Mouse (Mus musculus): ENCODE measurements at regions not wholly inside any gene's neighbourhood (a gene's known extent, or its start where the extent isn't known, plus 50 kb on each side); places are given as distances from the start of the nearest gene placed in this dataset.

- Histone ChIP-seq H3K36me3 (replicated peaks) (no peaks in the 10 kb centered on the region), H3K4me3 (no peak overlapping the region), H3K27ac (no peak overlapping the region), H3K9me3 (no peaks in the 10 kb centered on the region), H3K27me3 (ENCODE audit: poor library complexity, severe bottlenecking) (no peaks in the 10 kb centered on the region), H3K4me1 (peaks cover 5% of the 10 kb centered on the region; the same call in 1 of the 2 replicates)
- WGBS, result 90% methylated on average over 11 of the region's 11 CpGs
- no peak for DNase-seq (ENCODE audit: extremely low spot score, low spot score)
Observed at GRCm38 (mm10) chr10:9014810-9015505, 129.1 kb upstream of the Sash1 start.

DNA sequence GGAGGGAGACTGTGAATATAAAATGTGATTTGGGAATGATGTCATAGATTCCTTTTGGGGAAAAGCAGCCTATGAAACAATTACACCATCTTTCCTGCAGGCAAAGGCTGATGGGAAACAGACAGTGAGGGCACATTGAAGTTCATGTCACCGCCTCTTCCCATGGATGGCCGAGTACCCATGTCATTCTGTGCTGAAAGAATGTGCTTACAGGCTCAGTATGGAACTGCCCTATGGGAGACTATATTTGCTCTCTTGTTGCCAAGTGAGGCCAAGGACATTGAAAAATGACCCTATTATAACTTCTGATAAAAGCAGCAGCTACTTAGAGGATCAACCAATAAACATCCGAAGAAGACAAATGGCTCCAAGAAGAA lies 127.7 kb upstream of the Sash1 start:
- H3K36me3 ChIP-seq (replicated peaks), result no peaks in the 10 kb centered on the region
- H3K4me3 ChIP-seq, result no peak overlapping the region
- H3K4me1 ChIP-seq, result peaks cover 5% of the 10 kb centered on the region; the same call in 1 of the 2 replicates
- 74% methylated on average over 3 of the region's 3 CpGs for WGBS
- no peaks in the 10 kb centered on the region for H3K27me3 ChIP-seq (ENCODE audit: poor library complexity, severe bottlenecking)
- no peak for DNase-seq (ENCODE audit: extremely low spot score, low spot score)
- no peaks in the 10 kb centered on the region for H3K9me3 ChIP-seq
- no peak overlapping the region for H3K27ac ChIP-seq

DNA sequence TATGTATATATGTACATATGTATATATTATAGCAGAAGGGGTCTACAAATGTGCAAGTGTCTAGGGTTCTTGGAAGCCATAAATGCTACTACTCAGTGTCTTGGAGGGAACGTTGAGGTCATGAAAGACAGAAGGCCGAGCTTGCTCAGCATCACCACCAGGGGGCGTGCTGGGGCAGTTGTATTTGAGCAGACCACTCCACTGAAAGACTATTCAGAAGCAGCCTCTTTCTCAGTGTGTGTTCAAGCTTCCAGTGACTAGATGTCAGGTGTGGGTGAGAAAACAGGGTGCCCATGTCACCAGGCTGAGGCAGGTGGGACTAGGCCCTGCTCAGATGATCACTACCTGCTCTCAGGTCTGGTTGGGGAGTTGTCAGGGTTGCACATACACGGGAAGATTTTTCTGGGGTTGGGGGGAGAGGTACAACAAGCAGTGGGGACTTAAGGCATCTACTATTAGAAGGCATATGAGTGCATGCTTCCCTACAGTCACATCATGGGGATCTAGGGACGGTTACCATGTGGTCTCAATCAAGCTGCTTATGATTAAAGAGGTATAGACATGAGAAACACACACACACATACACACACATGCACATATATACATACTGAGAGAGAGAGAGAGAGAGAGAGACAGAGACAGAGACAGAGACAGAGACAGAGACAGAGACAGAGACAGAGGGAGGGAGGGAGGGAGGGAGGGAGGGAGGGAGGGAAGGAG lies 127.1 kb upstream of the Sash1 start:
- no peaks in the 10 kb centered on the region for H3K27me3 ChIP-seq (ENCODE audit: poor library complexity, severe bottlenecking)
- H3K9me3 ChIP-seq, result no peaks in the 10 kb centered on the region
- peaks cover 5% of the 10 kb centered on the region; the same call in 1 of the 2 replicates for H3K4me1 ChIP-seq
- H3K27ac ChIP-seq, result no peak overlapping the region
- H3K4me3 ChIP-seq, result no peak overlapping the region
- no peaks in the 10 kb centered on the region for H3K36me3 ChIP-seq (replicated peaks)
- WGBS, result 40% methylated on average over 5 of the region's 5 CpGs
- DNase-seq (ENCODE audit: extremely low spot score, low spot score), result peak; percentile 72

DNA sequence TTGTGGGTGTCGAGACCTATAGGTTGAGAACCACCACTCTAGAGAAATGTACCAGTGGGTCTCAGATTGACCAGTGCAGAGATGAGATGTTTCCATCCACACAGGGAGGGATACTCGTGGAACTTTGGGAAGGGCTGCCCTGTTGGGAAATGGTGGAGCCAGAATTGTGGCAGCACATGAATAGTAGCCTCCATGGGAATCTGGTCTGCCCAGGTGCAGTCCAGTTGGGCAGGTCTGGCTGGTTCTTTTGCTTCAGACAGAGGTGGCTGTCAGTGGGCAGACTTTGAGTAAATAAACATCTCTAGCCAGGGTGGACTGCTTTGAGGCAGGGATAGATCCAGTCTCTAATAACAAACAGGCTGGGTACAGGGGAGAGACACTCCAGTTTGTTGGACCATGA lies 126.0 kb upstream of the Sash1 start:
- no peak overlapping the region for H3K27ac ChIP-seq
- 84% methylated on average over 2 of the region's 2 CpGs for WGBS
- no peak overlapping the region for H3K4me3 ChIP-seq
- H3K27me3 ChIP-seq (ENCODE audit: poor library complexity, severe bottlenecking), result no peaks in the 10 kb centered on the region
- no peaks in the 10 kb centered on the region for H3K9me3 ChIP-seq
- peaks cover 5% of the 10 kb centered on the region; the same call in 1 of the 2 replicates for H3K4me1 ChIP-seq
- no peaks in the 10 kb centered on the region for H3K36me3 ChIP-seq (replicated peaks)
- no peak for DNase-seq (ENCODE audit: extremely low spot score, low spot score)

- H3K4me3 ChIP-seq, result no peak overlapping the region
- no peaks in the 10 kb centered on the region for H3K9me3 ChIP-seq
- no peak for DNase-seq (ENCODE audit: extremely low spot score, low spot score)
Observed at GRCm38 (mm10) chr10:9010191-9010590, 124.3 kb upstream of the Sash1 start.

DNA sequence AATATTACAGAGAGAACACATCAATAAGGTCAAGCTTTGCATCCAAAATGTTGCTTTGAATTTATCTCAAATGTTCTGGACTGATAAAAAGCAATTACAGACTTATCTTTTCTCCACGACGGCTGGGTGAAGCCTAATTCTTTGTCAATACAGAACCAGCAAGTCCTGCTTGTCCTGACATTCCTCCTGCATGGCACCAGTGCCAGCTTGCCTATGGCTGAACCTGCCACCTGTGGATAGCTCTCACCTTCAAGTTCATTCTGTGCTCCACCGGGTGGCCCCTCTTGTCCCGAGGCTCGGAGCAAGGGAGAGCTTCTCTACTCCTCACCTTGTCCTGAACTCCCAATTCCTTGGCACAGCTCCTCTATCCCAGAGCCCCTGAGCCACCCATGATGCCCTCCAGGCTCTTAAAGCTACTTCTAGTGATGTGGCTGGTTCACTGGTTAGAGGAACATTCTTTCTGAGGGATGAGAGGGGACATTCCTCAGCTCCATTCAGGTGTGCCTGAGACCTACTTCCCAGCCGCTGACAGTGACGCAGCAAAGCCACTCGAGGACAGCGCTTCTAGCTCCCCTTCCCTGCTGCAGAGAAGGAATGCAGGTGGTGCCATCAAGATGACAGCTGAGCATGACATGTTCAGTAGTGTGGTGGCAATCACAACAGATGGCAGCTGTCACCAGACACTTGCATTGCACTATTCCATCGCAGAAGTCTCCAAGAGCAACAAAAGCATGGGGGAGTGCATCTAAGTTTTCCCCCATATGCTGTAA lies 119.5 kb upstream of the Sash1 start:
- DNase-seq (ENCODE audit: extremely low spot score, low spot score), result no peak
- Histone ChIP-seq H3K4me3 (no peak overlapping the region), H3K27ac (no peak overlapping the region), H3K36me3 (replicated peaks) (no peaks in the 10 kb centered on the region), H3K27me3 (ENCODE audit: poor library complexity, severe bottlenecking) (no peaks in the 10 kb centered on the region), H3K9me3 (no peaks in the 10 kb centered on the region), H3K4me1 (no peaks in the 10 kb centered on the region)
- WGBS, result 75% methylated on average over 10 of the region's 10 CpGs

More at GRCm38 (mm10) chr10:9010191-9010590, 124.3 kb upstream of the Sash1 start:
- Histone ChIP-seq H3K36me3 (replicated peaks) (no peaks in the 10 kb centered on the region), H3K27ac (no peak overlapping the region), H3K27me3 (ENCODE audit: poor library complexity, severe bottlenecking) (no peaks in the 10 kb centered on the region), H3K4me1 (peaks cover 5% of the 10 kb centered on the region; the same call in 1 of the 2 replicates)
- WGBS, result 94% methylated on average over 13 of the region's 13 CpGs

GRCm38 (mm10) chr10:9002261-9002660 lies 116.4 kb upstream of the Sash1 start:
- Histone ChIP-seq H3K4me1 (no peaks in the 10 kb centered on the region), H3K9me3 (no peaks in the 10 kb centered on the region), H3K27ac (no peak overlapping the region), H3K27me3 (ENCODE audit: poor library complexity, severe bottlenecking) (no peaks in the 10 kb centered on the region), H3K4me3 (no peak overlapping the region), H3K36me3 (replicated peaks) (no peaks in the 10 kb centered on the region)
- no peak for DNase-seq (ENCODE audit: extremely low spot score, low spot score)
- WGBS, result 89% methylated on average over 5 of the region's 5 CpGs

GRCm38 (mm10) chr10:8998758-8999398 lies 113.0 kb upstream of the Sash1 start:
- 58% methylated on average over 5 of the region's 5 CpGs for WGBS
- Histone ChIP-seq H3K9me3 (no peaks in the 10 kb centered on the region), H3K27ac (no peak overlapping the region), H3K4me1 (no peaks in the 10 kb centered on the region), H3K4me3 (no peak overlapping the region), H3K27me3 (ENCODE audit: poor library complexity, severe bottlenecking) (peaks cover 3% of the 10 kb centered on the region; the same call in 1 of the 2 replicates), H3K36me3 (replicated peaks) (no peaks in the 10 kb centered on the region)
- no peak for DNase-seq (ENCODE audit: extremely low spot score, low spot score)

- H3K4me3 ChIP-seq, result no peak overlapping the region
- no peaks in the 10 kb centered on the region for H3K9me3 ChIP-seq
- no peak overlapping the region for H3K27ac ChIP-seq
- H3K36me3 ChIP-seq (replicated peaks), result no peaks in the 10 kb centered on the region
- 87% methylated on average over 2 of the region's 2 CpGs for WGBS
- no peaks in the 10 kb centered on the region for H3K4me1 ChIP-seq
- DNase-seq (ENCODE audit: extremely low spot score, low spot score), result no peak
- peaks cover 3% of the 10 kb centered on the region; the same call in 1 of the 2 replicates for H3K27me3 ChIP-seq (ENCODE audit: poor library complexity, severe bottlenecking)
Observed at GRCm38 (mm10) chr10:8998356-8998755, 112.5 kb upstream of the Sash1 start.

DNA sequence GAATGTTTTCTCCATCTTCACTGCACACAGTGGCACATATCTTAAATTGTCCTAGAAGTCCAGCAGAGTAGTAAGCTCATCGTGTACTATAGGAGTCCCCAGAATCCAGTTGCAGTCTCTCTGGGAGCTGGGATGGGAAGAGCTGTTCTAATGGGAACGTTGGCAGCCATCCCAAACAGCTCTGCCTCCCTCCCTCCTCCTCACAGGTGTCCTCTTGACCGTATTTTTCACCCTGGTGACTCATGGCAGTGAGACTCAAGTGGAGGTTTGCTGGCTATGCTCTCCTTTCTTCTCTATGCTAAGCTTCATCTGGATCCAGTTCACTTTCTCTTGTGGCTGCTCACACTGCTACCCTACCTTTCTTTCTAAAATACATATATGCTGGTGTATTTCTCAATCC lies 109.2 kb upstream of the Sash1 start:
- no peaks in the 10 kb centered on the region for H3K9me3 ChIP-seq
- H3K36me3 ChIP-seq (replicated peaks), result no peaks in the 10 kb centered on the region
- no peak for DNase-seq (ENCODE audit: extremely low spot score, low spot score)
- no peak overlapping the region for H3K4me3 ChIP-seq
- WGBS, result 79% methylated on average over 3 of the region's 3 CpGs
- peaks cover 3% of the 10 kb centered on the region; the same call in 1 of the 2 replicates for H3K27me3 ChIP-seq (ENCODE audit: poor library complexity, severe bottlenecking)
- H3K27ac ChIP-seq, result no peak overlapping the region
- H3K4me1 ChIP-seq, result peaks cover 13% of the 10 kb centered on the region

DNA sequence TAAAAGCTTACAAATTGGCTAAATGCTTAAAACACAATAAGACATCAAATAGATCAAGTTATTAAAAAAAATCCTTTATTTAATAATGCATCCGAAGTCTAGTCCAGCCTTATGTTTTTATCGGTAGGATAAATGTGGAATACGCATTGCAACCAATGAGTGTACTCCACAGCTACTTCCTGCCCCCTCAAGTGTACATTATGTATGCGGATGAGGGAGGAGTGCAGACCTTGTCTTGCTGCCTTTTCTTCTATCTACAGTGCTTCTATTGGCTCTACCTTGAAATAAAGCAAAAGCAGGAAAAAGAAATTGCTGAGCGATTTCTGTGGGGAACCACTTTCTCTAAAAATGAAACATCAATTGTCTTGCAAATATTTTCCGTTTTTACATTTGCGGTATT lies 100.5 kb upstream of the Sash1 start:
- DNase-seq (ENCODE audit: extremely low spot score, low spot score), result no peak
- 92% methylated on average over 7 of the region's 7 CpGs for WGBS
- H3K4me1 ChIP-seq, result peaks cover 1% of the 10 kb centered on the region
- no peaks in the 10 kb centered on the region for H3K36me3 ChIP-seq (replicated peaks)
- H3K4me3 ChIP-seq, result no peak overlapping the region
- H3K27ac ChIP-seq, result no peak overlapping the region
- no peaks in the 10 kb centered on the region for H3K9me3 ChIP-seq
- no peaks in the 10 kb centered on the region for H3K27me3 ChIP-seq (ENCODE audit: poor library complexity, severe bottlenecking)

DNA sequence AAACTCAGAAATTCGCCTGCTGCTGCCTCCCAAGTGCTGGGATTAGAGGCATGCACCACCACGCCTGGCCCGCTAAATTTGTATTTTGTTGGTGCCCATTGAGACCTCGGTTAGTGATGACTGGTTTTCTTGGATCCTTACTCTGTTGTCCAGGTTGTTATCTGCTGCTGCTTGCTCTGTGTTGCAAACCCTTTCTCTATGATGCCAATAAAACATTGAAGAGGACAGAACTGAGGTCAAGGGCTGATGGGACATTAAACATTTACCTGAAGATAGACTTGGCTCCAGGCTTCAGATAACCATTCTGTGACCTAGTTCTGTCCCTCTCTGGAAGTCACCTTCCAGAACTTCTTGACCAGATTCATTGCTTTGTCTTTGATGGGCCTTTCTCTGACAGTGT lies 97.5 kb upstream of the Sash1 start:
- Histone ChIP-seq H3K36me3 (replicated peaks) (no peaks in the 10 kb centered on the region), H3K4me1 (no peaks in the 10 kb centered on the region), H3K27ac (no peak overlapping the region), H3K4me3 (no peak overlapping the region), H3K27me3 (ENCODE audit: poor library complexity, severe bottlenecking) (no peaks in the 10 kb centered on the region), H3K9me3 (no peaks in the 10 kb centered on the region)
- 90% methylated on average over 4 of the region's 4 CpGs for WGBS
- no peak for DNase-seq (ENCODE audit: extremely low spot score, low spot score)
